Mouse (Mus musculus): ENCODE data around the gene 4930469K13Rik. TPM values are rescaled to one million over a fixed set of nuclear protein-coding genes. Genes with fewer than 3 reads are reported as not detected.

4930469K13Rik gene
- total and polyA plus RNA-seq, 3 experiments = 0.23 to 0.29 TPM; not detected in 1

- TF ChIP-seq ZC3H11A (IDR thresholded peaks at IDR 0.05; ENCODE audit: low read depth, low read length) (peak; percentile 61), UBTF (IDR thresholded peaks at IDR 0.05; ENCODE audit: borderline replicate concordance, insufficient read depth, low read depth, low read length) (no peak)
Observed at GRCm38 (mm10) chr11:33934286-33934685, 164.1 kb downstream of the 4930469K13Rik start (continued).

GRCm38 (mm10) chr11:33932386-33933111, 165.8 kb downstream of the 4930469K13Rik start:
- peaks cover 16 to 36% of the 10 kb centered on the region in 2 experiments for H3K4me1 ChIP-seq (ENCODE audit: control insufficient read depth in 1 of 2, insufficient read depth in 2 of 2, low read length in 2 of 2)
- no peak overlapping the region for H3K27ac ChIP-seq (ENCODE audit: control insufficient read depth, low read depth, low read length)
- H3K36me3 ChIP-seq (ENCODE audit: control insufficient read depth in 1 of 2, insufficient read depth in 2 of 2, low read length in 2 of 2) = peaks cover 0 to 27% of the 10 kb centered on the region in 2 experiments; a peak in 2 of 4 replicates
- no peaks in the 10 kb centered on the region for H3K9me3 ChIP-seq (replicated peaks; ENCODE audit: insufficient read depth, low read length)
- H3K79me2 ChIP-seq (ENCODE audit: control insufficient read depth, insufficient read depth, low read length, poor library complexity) = no peaks in the 10 kb centered on the region
- H3K4me3 ChIP-seq (ENCODE audit: control insufficient read depth in 1 of 2, insufficient read depth in 1 of 2, low read depth in 2 of 2, low read length in 2 of 2) = no peak overlapping the region
- 0 out of 2 replicates have a peak, but pooled peaks have one; percentile 8 for TF ChIP-seq USF1 (IDR thresholded peaks at IDR 0.05; ENCODE audit: low read depth, low read length)
- TF ChIP-seq MXI1 (IDR thresholded peaks at IDR 0.05; ENCODE audit: low read depth, low read length) = 0 out of 2 replicates have a peak, but pooled peaks have one; percentile 4
- no peak for TF ChIP-seq ZNF384 (IDR thresholded peaks at IDR 0.05; ENCODE audit: low read depth, low read length)
- TF ChIP-seq UBTF (IDR thresholded peaks at IDR 0.05; ENCODE audit: borderline replicate concordance, insufficient read depth, low read depth, low read length) = no peak
- TF ChIP-seq ELF1 (IDR thresholded peaks at IDR 0.05; ENCODE audit: low read depth, low read length) = no peak
- TF ChIP-seq BHLHE40 (IDR thresholded peaks at IDR 0.05; ENCODE audit: borderline replicate concordance, low read depth, low read length) = no peak
- no peak for TF ChIP-seq NELFE (IDR thresholded peaks at IDR 0.05; ENCODE audit: low read depth, low read length)
- DNase-seq (ENCODE audit: low read depth, low spot score) = no peak
- no peak overlapping the region for H3K9ac ChIP-seq (ENCODE audit: control insufficient read depth, low read depth, low read length, poor library complexity, severe bottlenecking)
- H3K27me3 ChIP-seq (ENCODE audit: control insufficient read depth in 1 of 2, insufficient read depth in 2 of 2, low read length in 2 of 2) = no peaks in the 10 kb centered on the region

DNA sequence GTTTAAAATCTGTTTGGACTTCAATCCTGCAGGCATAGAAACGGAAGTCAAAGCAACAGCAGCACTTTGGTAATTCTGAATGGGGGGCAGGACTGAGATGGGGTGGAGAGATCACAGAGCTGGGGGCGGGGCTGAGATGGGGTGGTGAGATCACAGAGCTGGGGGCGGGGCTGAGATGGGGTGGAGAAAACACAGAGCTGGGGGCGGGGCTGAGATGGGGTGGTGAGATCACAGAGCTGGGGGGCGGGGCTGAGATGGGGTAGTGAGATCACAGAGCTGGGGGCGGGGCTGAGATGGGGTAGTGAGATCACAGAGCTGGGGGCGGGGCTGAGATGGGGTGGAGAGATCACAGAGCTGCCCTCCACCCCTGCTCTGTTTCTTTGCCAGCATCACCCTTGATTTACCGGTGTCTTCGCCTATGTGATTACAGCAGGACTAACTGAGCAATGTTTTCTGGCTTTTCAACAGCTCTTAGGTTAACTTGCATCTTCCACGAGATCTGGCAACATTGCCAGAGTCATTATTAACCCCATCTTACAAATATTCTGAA, 166.4 kb downstream of the 4930469K13Rik start:
- no peaks in the 10 kb centered on the region for H3K27me3 ChIP-seq (ENCODE audit: control insufficient read depth in 1 of 2, insufficient read depth in 2 of 2, low read length in 2 of 2)
- H3K9me3 ChIP-seq (replicated peaks; ENCODE audit: insufficient read depth, low read length) = no peaks in the 10 kb centered on the region
- H3K9ac ChIP-seq (ENCODE audit: control insufficient read depth, low read depth, low read length, poor library complexity, severe bottlenecking) = no peak overlapping the region
- peak; percentile 83 for DNase-seq (ENCODE audit: low read depth, low spot score)
- TF ChIP-seq MXI1 (IDR thresholded peaks at IDR 0.05; ENCODE audit: low read depth, low read length) (0 out of 2 replicates have a peak, but pooled peaks have one; percentile 13), ETS1 (IDR thresholded peaks at IDR 0.05; ENCODE audit: low read depth, low read length) (peak; percentile 54), NELFE (IDR thresholded peaks at IDR 0.05; ENCODE audit: low read depth, low read length) (0 out of 2 replicates have a peak, but pooled peaks have one; percentile 9), USF1 (IDR thresholded peaks at IDR 0.05; ENCODE audit: low read depth, low read length) (no peak), MAZ (IDR thresholded peaks at IDR 0.05; ENCODE audit: low read depth, low read length) (peak; percentile 56; the same call in 1 of the 2 replicates), ZKSCAN1 (IDR thresholded peaks at IDR 0.05; ENCODE audit: low read depth, low read length) (no peak), TBP (IDR thresholded peaks at IDR 0.05; ENCODE audit: low read depth, low read length) (no peak), USF2 (IDR thresholded peaks at IDR 0.05; ENCODE audit: borderline replicate concordance in 1 of 2, insufficient read depth in 1 of 2, low read depth in 1 of 2, low read length in 2 of 2) (no peak), JUND (IDR thresholded peaks at IDR 0.05; ENCODE audit: low read depth, low read length) (no peak), MAX (IDR thresholded peaks at IDR 0.05; ENCODE audit: low read length) (no peak), HCFC1 (IDR thresholded peaks at IDR 0.05; ENCODE audit: low read depth, low read length) (no peak), ZNF384 (IDR thresholded peaks at IDR 0.05; ENCODE audit: low read depth, low read length) (no peak), MAFK (IDR thresholded peaks at IDR 0.05; ENCODE audit: borderline replicate concordance, low read depth, low read length) (no peak), E2F4 (IDR thresholded peaks at IDR 0.05; ENCODE audit: borderline replicate concordance, low read depth, low read length) (no peak), CHD2 (IDR thresholded peaks at IDR 0.05; ENCODE audit: low read length) (no peak), GATA1 (IDR thresholded peaks at IDR 0.05; ENCODE audit: low read depth, low read length) (0 out of 2 replicates have a peak, but pooled peaks have one; percentile 8), TAL1 (IDR thresholded peaks at IDR 0.05; ENCODE audit: low read length) (no peak), ZMIZ1 (IDR thresholded peaks at IDR 0.05; ENCODE audit: low read depth, low read length) (0 out of 2 replicates have a peak, but pooled peaks have one; percentile 36)
- peak overlapping the region in 1 of 2 experiments; percentile 56; a peak in 2 of 4 replicates for H3K4me3 ChIP-seq (ENCODE audit: control insufficient read depth in 1 of 2, insufficient read depth in 1 of 2, low read depth in 2 of 2, low read length in 2 of 2)
- H3K36me3 ChIP-seq (ENCODE audit: control insufficient read depth in 1 of 2, insufficient read depth in 2 of 2, low read length in 2 of 2) = peaks cover 0 to 28% of the 10 kb centered on the region in 2 experiments; a peak in 2 of 4 replicates
- H3K27ac ChIP-seq (ENCODE audit: control insufficient read depth, low read depth, low read length) = peak overlapping the region; percentile 23; the same call in 1 of the 2 replicates
- H3K79me2 ChIP-seq (ENCODE audit: control insufficient read depth, insufficient read depth, low read length, poor library complexity) = no peaks in the 10 kb centered on the region
- H3K4me1 ChIP-seq (ENCODE audit: control insufficient read depth in 1 of 2, insufficient read depth in 2 of 2, low read length in 2 of 2) = peaks cover 22 to 37% of the 10 kb centered on the region in 2 experiments

All from MEL (cell line).